Mouse (Mus musculus) brain, adult 2 months (tissue): ENCODE data around the gene Slc5a11.

Experiments
- DNase-seq: peaks from one replicate; pipeline ENCODE4 v3.0.0; 2011; ENCODE audit warnings: low read depth, low spot score

Gene Slc5a11

DNA sequence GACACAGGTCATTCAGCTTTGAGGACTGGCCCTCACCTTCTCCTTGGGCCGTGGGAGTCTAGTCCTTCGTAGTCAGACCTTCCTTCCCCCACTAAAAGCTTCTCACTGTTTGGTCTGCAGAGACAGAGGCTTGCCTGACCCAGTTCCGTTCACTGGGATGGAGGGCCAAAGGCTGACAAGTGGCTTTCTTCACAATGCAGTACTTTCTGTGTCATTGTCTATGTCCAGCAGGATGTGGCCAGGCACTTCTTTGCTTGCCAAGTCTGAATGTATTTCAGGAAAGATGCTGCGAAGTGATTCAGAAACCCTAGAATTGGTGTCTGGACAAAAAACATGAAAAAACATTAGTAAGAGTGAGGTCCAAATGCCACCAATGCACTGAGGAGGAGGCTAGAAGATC lies 65.2 kb downstream of the Slc5a11 start:
- peak; percentile 59 for DNase-seq

DNA sequence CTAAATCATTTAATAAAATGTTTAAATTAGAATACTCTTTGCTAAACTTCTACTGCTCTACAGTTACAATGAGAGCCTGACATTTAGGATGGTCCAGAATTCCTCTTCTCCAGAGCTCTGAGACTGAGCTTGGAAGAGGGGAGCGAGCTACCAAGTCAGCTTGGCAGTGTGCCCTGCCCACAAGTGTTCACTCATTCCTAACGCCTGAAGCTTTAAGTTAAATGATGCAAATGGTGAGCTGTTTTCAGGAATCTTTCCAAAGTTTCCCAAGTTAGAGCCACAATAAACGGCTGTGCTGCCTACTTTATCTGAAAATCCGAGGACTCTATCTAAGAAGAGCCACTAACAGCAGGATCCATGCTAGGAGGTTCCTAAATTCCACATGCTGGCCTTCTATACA lies 69.2 kb downstream of the Slc5a11 start:
- DNase-seq: peak; percentile 85

DNA sequence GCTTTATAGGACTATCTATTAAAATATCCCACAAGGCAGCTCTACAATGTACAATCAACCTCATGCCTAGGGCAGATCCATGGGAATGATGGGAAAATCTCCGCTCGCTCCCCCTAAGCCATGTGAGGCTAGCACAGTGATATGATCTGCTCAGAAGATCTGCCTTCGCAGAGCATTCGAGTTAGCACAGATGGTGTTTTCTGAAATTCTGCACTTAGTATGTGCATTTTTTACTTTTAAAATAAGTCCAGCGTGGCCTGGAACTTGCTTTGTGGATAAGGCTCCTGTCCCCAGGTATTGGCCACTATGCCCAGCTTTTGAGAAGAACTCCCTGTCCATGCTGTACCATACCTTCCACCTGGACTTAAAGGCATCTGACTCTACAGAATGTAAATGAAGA lies 71.3 kb downstream of the Slc5a11 start:
- DNase-seq: peak; percentile 53

DNA sequence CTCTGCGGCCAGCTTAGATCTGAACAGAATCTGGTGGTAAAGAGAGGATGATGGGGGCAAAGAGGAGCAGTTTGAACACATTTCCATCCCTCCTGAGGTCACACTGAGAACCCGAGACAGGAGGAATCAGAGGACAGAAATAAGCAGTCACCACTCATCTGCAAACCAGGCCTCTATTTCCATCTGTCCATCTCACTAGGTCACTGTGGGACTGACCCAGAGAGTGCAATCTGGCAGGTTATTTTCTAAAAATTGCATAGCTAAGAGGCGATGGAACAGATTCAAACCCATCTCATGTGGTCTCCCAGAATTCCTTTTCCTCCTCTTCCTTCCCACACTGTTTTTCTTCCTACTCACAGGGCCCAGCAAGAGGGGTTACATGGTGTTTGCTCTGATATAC lies 73.3 kb downstream of the Slc5a11 start:
- peak; percentile 92 for DNase-seq

DNA sequence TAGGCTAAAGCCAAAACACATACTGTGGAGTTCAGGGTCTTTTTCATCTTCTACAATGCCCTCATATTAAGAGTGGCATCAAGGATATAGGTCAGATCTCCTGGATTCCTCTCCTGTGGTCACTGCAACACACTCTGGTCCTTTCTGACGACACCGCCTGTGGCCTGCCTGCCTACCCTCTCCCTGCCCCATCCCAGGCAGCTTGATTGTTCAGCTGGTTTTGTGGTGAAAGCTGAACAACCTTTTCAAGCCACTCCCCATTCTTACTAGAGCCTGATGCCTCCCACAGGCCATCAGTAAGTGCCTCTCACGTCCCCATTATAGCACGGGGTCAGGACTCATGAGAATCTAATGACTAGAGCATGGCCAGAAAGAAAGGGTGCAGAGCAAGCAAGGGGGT lies 74.6 kb downstream of the Slc5a11 start:
- DNase-seq: no peak

DNA sequence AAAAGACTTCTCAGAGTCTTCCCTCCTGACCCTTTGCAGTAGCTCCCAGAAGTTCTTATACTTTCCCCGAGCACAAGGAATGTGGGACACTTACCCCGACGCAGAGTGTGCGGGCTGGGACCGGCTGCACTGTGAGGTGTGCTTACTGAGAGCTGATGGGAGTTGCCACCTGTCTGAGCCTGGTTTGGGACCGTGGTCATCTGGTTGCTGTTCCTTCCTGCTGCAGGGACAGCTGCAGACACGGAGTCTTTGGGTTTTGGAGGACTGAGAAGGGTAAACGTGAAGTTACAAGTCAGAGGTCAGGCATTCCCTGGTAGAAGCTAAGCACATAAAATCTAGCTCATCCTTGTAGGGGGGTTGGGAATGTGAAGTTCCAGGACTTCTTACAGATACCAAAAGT lies 77.4 kb downstream of the Slc5a11 start:
- no peak for DNase-seq

DNA sequence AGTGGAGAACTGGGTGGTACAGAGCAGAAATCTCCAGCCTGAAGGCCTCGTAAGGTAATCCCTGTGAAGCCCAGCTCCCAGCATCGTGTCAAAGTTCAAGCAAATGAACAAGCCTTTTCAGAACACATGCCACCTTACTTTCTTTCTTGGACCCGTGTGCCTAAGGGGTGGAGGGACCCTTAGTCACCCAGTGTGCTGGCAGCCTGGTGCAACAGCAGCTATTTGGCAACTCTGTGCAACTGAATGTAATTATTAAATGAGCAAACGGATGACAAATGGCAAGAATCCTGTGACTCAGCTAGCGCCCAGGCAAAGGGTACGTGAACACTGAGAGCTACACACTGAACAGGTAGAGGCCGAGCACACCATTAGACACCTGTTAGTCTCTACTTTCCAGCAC lies 79.3 kb downstream of the Slc5a11 start:
- DNase-seq: peak; percentile 39

DNA sequence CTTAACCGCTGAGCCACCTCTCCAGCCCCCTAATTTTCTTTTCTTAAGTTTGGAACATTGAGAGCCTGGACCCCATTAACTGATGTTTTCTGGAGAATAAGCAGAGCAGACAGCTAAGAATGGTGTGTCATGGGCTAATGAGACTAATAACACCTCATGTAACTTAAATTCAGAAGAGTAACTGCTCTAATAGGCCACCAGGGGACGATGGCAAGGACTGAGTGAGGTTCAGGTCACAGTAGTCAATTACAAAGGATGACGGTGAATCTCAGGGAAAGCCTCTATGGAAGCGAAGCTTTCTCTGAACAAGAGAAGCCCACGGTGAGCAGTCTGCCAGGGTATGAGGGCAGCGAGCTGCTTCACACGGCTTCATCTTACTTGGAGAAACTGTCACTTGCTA lies 80.8 kb downstream of the Slc5a11 start:
- DNase-seq: no peak

DNA sequence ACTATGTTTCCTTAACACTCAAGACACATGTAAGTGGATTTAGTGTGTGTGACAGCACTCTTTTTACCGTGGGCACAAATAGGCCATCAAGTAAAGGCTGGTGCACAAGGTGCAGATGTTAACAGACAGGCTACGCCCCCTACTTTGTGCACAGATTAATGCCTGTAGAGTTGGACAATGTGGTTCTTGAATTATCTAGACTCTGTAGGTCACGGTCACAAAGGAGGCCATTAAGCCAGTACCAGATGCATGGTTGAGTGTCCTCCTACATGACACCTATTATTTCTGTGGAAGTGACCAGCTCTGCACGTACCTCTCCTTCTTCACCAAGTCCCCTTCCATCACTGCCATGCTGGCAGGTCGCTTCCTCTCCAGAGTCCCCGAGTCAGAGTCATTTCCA lies 81.5 kb downstream of the Slc5a11 start:
- DNase-seq: no peak

DNA sequence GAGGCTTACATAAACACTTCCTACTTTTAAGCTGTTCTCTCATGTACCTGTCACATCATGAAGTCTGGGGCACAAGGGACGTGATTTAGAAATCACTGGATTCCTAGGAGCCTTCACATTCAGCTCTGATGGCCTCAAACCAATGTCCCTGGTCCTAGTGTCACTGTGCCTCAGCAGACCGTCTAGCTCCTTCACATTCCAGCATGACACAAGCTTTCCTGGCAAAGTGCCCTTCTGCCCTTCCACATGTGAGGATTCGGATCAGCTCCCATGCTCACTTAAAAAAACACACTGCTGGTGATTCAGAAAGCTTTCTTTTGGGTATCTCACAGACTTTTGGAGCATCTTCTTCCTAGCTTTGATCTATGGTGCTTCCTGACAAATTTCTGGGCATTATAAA lies 83.6 kb downstream of the Slc5a11 start:
- DNase-seq: peak; percentile 81

DNA sequence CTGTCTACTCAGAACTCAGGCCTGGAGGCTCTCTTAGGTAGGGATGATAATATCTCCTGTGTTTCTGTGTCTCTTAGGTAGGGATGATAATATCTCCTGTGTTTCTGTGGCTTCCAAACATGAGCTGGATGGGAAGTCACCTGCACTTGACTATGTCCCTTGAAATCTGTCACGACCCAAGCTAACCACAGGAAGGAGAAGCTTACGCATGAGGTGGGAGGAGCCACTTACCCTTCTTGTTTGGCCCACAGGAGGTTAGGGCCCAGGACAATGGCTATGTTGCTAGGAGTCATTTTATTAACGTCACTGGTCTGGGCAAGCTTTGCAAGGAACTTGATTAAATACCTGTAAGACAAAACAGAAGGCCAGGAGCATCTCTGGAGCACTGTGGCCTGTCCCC lies 85.7 kb downstream of the Slc5a11 start:
- no peak for DNase-seq

DNA sequence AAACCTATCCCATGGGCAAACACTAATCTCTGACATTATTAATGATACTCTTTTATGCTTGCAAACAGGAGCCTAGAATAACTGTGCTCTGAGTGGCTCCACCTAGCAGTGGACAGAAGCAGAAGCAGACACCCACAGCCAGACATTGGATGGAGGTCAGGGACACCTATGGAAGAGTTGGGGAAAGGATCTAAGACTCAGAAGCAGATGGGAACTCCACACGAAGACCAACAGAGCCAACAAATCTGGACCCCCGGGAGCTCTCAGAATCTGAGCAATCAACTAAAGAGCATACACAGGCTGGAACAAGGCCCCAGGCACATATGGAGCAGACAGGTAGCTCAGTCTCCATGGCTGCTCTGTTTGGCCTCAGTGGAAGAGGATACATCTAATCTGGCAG lies 90.8 kb downstream of the Slc5a11 start:
- DNase-seq: peak; percentile 92

DNA sequence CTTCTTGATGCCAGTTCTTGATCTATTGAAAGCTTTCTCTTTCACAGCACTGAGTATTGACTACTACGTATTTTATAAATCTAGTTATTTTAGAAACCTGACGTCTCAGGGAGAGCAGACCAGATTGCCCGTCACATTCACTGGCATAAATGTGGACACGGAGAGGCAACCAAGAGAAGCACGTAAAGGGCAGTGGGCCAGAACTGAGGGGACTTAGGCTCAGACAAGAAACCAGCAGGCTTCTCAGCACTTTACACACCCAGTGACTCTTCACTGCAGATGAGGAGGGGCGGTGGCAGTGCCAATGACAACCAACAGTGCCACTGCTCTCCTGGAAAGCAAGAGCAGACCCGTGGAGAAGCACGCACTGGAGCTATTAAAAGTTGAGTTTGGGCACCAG lies 92.7 kb downstream of the Slc5a11 start:
- no peak for DNase-seq

DNA sequence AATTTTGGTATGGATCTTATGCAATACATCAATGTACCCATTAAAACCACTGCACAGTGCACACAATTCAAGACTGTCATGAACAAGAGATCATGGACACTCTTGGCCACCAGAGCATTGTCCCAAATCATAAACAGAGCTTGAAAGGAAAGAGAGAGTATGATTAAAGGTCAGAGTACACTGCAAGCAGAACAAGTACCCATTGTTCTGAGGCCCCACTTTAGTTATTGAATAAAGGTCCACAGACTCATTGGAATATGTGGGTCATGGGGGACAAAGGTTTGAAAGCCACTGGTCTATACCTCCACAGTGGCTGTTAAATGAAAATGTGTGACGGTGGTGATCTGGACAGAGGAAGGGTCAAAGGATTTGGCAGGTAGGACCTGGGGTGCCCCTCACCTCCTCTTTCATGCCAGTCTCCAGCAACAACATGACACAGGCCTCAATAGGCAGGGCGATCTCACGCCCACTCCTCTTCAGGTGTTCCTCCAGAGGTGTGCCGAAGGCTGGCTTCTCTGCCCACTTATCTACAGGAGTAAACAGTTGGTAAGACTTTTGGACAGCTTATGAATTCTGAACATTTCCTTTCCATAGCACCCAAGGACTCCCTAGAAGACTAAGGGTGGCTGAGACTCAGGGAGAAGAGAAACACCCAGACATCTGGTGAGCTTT lies 93.4 kb downstream of the Slc5a11 start:
- no peak for DNase-seq

DNA sequence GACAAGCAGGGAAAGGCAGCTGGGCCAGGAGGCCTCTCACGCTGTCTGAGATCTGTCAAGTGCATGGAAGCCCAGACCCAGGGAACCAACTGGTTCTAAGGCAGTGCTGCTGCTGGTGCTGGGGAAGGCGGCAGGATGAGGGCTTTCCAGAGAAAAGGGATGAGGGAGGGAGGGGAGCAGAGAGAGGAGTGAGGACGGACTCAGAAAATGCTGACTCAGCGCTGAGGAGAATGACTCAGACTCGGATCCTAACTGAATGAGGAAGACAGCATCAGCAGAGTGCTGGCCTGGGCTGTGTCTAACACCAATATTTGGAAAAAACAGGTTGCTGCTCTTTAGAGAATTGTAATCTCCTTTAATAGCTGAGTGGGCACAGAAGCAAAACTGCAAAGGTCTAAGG lies 97.3 kb downstream of the Slc5a11 start:
- peak; percentile 78 for DNase-seq

DNA sequence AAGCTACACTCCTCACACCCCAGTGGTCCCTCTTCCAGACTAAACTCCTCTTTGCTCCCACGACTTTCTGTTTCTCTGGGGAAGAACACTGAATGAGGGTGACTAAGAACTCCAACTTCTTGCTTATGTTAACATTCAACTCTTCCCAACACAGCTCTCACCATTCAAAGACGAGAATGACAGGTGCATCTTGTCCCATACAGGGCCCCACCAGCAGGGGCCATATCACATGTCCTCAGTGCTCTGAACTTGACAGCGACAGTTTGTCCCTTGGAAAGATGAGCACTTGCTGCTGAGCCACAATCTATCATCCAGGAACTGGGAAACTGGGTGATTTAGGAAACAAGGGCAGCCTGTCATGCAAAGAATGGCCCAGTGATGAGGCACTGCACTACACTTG lies 98.2 kb downstream of the Slc5a11 start:
- DNase-seq: no peak

DNA sequence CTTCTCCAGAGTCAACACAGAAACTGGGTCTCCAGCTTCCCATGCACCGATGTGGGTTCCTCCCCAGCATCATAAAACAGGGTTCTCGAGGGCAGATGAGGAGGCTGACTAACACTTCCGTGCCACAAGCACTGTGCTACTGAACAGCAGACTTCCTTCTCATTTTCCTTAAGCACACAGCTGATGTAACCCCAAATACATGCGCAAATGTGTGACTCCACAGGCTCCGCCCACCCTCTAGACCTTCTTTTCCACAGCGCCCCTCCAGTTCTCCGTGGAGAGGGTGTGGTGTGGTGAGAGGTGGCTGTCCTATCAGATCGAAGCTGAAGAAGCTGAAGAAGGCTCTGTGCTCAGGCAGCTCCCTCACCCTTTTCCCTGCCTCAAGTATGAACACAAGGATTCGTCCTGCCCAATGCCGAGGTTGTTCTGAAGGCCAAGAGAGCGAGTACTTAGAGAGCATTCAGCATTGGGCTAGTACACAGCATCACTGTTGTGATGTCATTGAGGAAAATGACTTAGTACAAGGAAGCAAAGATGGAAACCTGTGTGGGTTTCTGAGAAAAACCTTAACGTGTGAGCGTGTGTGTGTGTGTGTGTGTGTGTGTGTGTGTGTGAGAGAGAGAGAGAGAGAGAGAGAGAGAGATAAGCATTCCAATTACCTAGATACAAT lies 108.0 kb downstream of the Slc5a11 start:
- peak; percentile 62 for DNase-seq
